Mouse (Mus musculus): Measurements from ENCODE around the gene Crabp1.

The Crabp1 gene

DNA sequence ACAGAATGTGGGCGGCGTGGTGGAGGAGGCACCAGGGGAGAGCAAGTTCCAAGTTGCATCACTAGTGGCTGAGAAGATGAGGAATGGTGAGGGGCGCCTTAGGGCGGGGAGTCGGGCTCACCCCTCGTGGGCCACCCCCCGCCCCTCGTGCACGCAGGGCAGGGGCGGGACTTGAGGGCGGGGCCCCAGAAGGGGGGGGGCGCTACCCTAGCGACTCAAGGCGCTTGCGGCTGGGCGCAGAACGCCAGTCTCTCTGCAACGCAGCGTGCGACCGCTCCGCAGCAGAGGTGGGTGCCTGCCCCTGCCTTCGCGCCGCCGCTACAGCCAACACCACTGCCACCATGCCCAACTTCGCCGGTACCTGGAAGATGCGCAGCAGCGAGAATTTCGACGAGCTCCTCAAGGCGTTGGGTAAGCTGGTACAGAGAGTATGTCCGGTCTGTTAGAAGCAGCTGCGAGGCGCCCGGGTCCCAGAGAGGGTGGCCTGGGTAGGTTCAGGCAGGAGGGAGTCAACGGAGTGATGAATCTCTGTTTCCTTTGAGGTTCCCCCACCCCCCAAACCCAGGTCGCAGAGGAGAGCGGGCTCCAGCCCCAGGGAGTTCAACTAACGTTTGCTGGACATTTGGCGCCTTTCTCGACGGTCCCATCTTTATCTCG, at the start of gene Crabp1:
Crabp1 (plus strand) TSS at position 188 of the 657 bp plus-strand sequence.
- no peak for DNase-seq

- DNase-seq: no peak
These were observed 48.8 kb upstream of the Crabp1 start for GRCm38 (mm10) chr9:54715776-54716175.

DNA sequence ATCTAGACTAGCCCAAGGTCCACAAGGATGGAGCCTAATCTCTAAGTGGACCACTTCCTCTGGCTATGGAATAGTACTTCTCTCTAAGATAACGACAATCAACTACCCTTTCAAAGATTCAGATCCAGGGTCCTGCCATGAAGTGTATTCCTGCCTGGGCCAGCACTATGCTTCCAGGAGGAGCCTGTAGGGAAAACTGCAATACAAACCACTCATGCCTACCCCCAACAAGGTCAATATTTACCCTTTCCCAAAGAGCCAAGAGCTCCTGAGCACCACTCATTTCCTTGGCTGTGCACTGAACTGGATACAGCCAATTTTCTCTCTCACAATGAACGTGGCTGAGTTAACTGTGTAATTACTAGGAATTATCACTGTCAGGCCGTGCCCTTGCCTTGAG, 47.0 kb upstream of the Crabp1 start:
- DNase-seq: no peak

DNA sequence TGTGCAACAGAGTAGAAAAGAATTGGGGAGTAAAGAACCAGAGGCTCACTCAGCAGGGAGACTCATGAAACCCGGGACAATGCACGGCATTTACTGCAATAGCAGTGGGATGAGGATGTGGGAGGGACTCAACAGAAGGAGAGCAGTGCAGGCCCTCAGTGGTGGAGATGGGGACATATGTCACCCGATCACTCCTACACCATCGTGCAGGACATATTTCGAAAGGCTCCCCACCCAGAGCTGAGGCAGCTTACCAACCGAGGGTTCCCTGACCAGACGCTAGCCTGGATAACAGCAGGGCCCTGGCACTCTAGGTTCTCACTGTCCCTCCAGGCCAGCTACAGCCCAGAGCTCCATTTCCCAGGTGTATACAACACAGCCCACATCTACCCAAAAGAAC, 42.4 kb upstream of the Crabp1 start:
- DNase-seq: no peak

GRCm38 (mm10) chr9:54722596-54722995, 42.0 kb upstream of the Crabp1 start:
- no peak for DNase-seq

GRCm38 (mm10) chr9:54726315-54726714, 38.2 kb upstream of the Crabp1 start:
- DNase-seq: no peak

DNA sequence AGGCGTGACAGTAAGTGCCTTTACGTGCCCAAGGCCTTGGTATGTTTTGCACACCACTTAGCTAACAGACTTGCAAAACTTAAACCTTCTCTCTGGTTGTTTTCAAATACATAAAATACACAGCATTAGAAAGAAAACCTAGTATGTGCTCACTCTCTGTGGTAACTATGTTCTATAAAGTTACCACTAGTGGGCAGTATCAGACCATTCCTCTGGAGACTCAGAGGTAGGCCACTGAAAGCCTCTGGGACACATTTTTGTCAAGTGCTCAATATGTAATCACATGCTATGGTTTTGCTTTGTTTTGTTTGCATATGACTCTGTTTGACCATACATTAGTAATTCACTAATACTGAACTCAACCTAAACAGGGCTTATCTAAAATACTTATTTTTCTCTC, 32.4 kb upstream of the Crabp1 start:
- DNase-seq: no peak

DNA sequence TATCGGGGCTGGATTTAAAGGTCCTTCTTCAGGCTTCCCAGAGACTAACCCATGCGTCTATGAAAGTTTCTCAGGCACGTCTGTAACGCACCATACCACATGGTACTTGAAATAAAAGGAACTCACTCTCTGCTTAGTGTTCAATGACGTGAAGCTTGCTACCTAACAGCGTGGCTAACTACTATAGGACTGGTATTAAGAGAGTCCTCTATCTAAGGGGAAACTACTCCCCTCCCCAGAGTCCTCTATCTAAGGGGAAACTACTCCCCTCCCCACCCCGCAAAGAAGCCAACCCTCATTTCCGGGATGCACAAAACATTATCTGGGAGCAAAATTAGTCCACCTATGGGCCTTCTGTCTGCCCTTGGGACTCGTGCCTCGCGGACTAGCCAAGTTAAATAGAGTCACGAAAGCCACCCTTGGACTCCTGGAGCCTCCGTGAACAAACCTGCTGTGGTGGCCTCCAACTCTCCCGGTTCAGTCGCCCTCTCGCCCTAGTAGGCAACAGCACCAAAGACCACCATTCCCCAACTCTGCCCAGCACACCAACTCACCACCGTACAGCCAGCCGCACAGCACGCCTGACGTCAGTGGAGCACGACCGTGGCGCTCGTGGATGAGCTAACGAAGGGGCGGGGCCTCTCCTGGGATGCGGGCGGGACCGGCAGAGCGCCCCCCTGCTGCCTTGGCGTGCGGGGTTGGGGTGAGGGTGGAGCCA, 30.5 kb upstream of the Crabp1 start, which contains the start of gene Wdr61:
Wdr61 (minus strand) TSS at position 599 of the 718 bp plus-strand sequence.
- DNase-seq: peak; percentile 99

GRCm38 (mm10) chr9:54734639-54735252, 29.8 kb upstream of the Crabp1 start:
- DNase-seq: peak; percentile 2

- peak; percentile 51 for DNase-seq
These were observed 28.3 kb upstream of the Crabp1 start for GRCm38 (mm10) chr9:54736284-54736701.

DNA sequence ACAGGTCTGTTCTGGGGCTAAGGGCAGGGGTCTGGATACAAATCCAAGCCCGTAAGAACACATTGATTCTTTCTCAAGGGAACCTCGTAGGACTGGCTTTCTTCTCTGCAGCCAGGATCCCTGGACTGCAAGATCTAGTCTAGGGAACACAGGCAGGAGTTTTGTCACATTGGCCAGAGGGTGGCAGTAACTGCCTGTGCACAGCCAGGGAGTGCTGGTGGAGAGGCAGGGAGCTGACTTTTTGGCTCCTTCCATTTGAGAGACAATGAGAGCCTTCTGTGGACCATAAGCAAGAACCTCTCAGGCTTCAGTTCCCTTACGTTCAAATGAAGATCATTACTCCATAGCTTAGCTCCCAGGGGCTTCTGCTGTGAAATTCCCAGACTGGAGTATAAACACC, 26.2 kb upstream of the Crabp1 start:
- peak; percentile 16 for DNase-seq

GRCm38 (mm10) chr9:54743891-54744290, 20.7 kb upstream of the Crabp1 start:
- no peak for DNase-seq

DNA sequence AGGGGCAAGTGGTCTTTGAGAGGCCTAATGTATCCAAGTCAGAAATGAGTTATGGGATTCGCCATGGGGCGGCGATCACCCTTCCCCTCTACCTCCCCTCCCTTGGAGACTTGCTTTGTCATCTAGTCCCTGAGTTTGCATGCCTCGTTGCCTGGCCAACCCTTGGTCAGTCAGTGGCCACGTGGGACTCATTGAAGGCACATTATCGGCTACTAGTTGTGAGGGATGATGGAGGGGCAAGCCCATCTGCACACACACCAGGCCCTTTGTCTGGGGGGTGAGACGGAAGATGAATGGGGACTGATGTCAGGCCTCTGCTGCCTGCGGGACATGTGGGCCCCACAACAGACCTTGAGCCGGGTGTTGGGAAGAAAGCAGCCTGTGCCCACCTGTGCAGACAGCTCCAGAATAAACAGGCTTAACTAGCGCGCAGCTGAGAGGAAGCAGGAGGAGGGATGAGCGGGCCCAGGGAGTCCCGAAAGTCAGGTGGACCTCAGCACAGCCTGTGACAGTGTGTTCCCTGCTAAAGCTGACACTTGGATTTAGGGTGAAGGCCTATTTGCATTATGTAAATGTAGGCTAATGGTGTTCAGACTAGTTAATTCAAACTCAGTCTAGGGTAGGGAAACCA, 18.7 kb upstream of the Crabp1 start:
- no peak for DNase-seq

- no peak for DNase-seq
These were observed 14.2 kb upstream of the Crabp1 start for GRCm38 (mm10) chr9:54750215-54750981.

GRCm38 (mm10) chr9:54751684-54752083, 12.9 kb upstream of the Crabp1 start:
- DNase-seq: no peak

DNA sequence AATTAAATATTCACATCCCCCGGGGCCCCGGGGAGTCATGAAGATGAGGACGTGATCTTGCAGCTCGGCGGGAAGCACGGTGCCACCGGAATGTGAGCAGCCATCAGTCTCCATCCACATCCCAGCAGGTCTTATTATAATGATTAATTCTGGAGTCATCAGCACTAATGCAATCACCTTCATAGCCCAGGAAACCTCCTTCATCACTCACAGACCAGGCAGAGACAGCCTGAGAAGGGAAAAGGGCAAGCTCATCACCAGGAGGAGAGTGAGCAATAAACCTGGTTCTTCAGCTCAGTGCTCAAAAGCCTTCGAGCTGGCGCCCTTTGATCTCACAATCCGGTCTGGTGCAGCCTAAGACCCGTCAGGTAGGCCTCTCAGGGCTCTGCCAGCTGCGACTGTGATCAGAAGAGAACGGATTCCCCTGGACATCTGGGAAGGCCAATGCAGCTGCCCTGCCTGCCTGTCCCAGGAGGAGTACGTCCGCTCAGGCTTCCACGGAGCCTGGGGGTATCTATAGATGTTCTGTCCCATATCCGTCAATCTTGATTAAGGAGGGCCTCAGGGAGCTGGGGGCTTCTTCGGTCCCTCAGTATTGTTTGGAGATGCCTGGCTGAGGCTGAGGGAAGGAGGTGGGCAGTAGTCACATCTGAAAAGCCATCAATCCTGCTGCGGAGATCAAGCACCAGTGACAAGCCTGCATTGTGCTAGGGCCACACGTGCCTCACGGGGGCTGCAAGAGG, 12.2 kb upstream of the Crabp1 start:
- DNase-seq: no peak

- no peak for DNase-seq
These were observed 11.6 kb upstream of the Crabp1 start for GRCm38 (mm10) chr9:54752944-54753295.

- no peak for DNase-seq
These were observed 5.0 kb upstream of the Crabp1 start for GRCm38 (mm10) chr9:54759592-54759991.

DNA sequence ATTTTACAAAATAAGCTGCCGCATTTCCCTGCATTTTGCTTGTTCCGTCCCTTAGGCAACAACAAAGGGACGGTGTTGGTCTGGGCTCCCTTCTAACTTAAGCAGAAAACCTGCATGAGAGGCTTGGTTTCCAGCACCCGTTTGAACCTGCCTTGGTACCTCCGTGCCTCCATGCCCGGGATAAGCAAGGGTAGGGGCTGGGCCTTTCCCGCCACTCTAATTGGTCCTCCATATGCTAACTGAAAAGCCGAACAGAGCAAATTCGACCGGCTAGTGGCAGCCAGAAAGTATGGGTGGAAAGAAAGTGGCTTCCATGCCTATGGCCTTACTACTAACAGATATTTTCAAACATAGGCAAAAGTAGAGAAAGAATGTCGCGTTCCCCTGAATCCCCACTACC, 457 bp upstream of the Crabp1 start:
- DNase-seq: no peak

GRCm38 (mm10) chr9:54765336-54766085, 963 bp downstream of the Crabp1 start:
- no peak for DNase-seq

GRCm38 (mm10) chr9:54770140-54770780, 5.7 kb downstream of the Crabp1 start:
- DNase-seq: no peak

Measured in thymus, postnatal 25 days (tissue).